Mouse (Mus musculus): ENCODE data around the gene Cd47. TPM values are rescaled to one million over a fixed set of nuclear protein-coding genes. Genes with fewer than 3 reads are reported as not detected.

The Cd47 gene
- polyA plus RNA-seq, 1 experiment from 2014 or later: 102 TPM

DNA sequence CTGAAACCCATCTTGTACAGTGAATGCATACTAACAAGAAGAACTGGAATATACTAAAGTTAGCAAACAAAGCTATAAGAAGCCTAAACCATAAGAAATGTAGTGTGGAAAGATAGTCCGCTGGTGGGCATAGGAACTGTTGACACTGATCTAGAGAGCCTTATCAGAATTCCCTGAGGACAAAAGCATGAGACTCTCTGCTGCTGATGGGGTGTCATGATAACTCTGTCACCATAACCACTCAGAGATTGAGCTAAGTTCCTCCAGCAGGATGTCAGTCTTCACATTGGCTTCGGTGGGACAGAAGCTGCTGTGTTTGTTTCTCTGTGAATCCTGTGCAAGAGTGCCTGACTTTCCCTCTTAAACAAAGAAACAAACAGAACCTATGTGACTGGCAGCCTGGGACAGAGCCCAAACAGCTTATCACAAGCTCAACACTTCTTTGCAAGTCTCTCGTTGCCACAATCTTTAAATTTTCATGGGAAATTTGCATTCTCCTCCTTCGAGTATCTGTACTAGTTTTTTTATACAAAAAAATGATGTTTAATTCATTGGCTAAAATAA lies 33.9 kb downstream of the Cd47 start:
- H3K9me3 ChIP-seq (ENCODE audit: control insufficient read depth, low read length): no peaks in the 10 kb centered on the region
- no peak overlapping the region for H3K4me2 ChIP-seq (ENCODE audit: low read depth, low read length)
- H3K4me3 ChIP-seq (ENCODE audit: low read depth, low read length): no peak overlapping the region
- H3K27ac ChIP-seq (replicated peaks; ENCODE audit: low read depth, low read length): no peak overlapping the region
- DNase-seq (ENCODE audit: low spot score) (no peak), ATAC-seq (ENCODE audit: low read depth) (no peak)
- no peak overlapping the region for H3K9ac ChIP-seq (ENCODE audit: low read depth, low read length)
- H3K27me3 ChIP-seq (replicated peaks; ENCODE audit: control insufficient read depth, insufficient read depth, low read length): no peaks in the 10 kb centered on the region
- H3K4me1 ChIP-seq (ENCODE audit: control insufficient read depth, insufficient read depth, low read length): 0 out of 2 replicates have a peak, but pooled peaks cover 2% of the 10 kb centered on the region
- 48% methylated on average over 4 of the region's 4 CpGs for whole genome bisulfite sequencing
- no peaks in the 10 kb centered on the region for H3K36me3 ChIP-seq (ENCODE audit: control insufficient read depth, insufficient read depth, low read length)

DNA sequence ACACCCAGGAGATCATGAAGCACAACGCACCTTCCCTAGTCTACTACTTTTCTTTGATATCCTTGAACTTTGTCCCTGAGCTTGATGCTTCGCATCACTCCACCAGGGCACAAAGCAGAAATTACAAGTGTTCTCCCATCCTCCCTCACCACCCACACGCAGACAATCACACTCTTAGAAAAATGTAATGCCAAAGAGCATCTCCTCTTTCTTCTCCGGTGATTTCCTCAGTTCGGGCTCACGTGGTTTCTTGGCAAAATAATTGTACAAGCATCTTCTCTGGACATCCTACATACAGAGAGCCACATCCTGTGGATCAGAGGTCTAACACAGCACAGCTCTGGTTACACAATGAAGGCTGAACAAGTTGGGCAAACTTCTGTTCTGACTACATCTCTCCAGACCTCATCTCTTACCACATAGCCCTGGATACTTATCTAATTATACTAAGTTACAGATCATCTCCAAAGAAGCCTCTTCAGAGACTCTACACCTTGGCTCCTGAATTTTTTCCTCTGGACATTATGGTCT lies 36.4 kb downstream of the Cd47 start:
- H3K4me3 ChIP-seq (ENCODE audit: low read depth, low read length): no peak overlapping the region
- H3K27ac ChIP-seq (replicated peaks; ENCODE audit: low read depth, low read length): no peak overlapping the region
- DNase-seq (ENCODE audit: low spot score) (no peak), ATAC-seq (ENCODE audit: low read depth) (no peak)
- WGBS: 84% methylated on average over 6 of the region's 6 CpGs
- no peaks in the 10 kb centered on the region for H3K9me3 ChIP-seq (ENCODE audit: control insufficient read depth, low read length)
- H3K4me2 ChIP-seq (ENCODE audit: low read depth, low read length): no peak overlapping the region
- H3K27me3 ChIP-seq (replicated peaks; ENCODE audit: control insufficient read depth, insufficient read depth, low read length): no peaks in the 10 kb centered on the region
- H3K36me3 ChIP-seq (ENCODE audit: control insufficient read depth, insufficient read depth, low read length): no peaks in the 10 kb centered on the region
- H3K9ac ChIP-seq (ENCODE audit: low read depth, low read length): no peak overlapping the region
- H3K4me1 ChIP-seq (ENCODE audit: control insufficient read depth, insufficient read depth, low read length): 0 out of 2 replicates have a peak, but pooled peaks cover 2% of the 10 kb centered on the region

DNA sequence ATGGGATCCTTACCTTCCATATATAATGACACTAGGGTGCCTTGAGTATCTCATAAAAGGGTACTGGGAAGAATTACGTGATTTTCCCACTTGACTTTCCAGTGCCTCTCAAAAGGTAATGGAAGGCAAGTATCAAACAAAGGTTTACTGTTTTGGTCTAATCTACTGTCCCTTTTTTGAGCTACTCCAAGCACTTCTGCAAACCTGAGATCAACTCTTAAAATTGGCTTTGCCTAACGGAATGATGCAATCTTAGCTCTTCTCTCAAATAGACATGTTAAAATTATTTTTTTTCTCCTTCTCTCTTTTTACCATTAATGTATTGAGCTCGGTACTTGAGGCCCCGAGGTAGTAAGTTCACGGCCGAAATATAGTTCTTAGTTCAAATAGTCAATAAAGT lies 38.6 kb downstream of the Cd47 start:
- no peaks in the 10 kb centered on the region for H3K27me3 ChIP-seq (replicated peaks; ENCODE audit: control insufficient read depth, insufficient read depth, low read length)
- 0 out of 2 replicates have a peak, but pooled peaks cover 2% of the 10 kb centered on the region for H3K4me1 ChIP-seq (ENCODE audit: control insufficient read depth, insufficient read depth, low read length)
- H3K9me3 ChIP-seq (ENCODE audit: control insufficient read depth, low read length): no peaks in the 10 kb centered on the region
- no peak overlapping the region for H3K9ac ChIP-seq (ENCODE audit: low read depth, low read length)
- 77% methylated on average over 6 of the region's 6 CpGs for WGBS
- no peak overlapping the region for H3K4me3 ChIP-seq (ENCODE audit: low read depth, low read length)
- no peak for ATAC-seq (ENCODE audit: low read depth)
- H3K4me2 ChIP-seq (ENCODE audit: low read depth, low read length): no peak overlapping the region
- H3K27ac ChIP-seq (replicated peaks; ENCODE audit: low read depth, low read length): no peak overlapping the region
- no peaks in the 10 kb centered on the region for H3K36me3 ChIP-seq (ENCODE audit: control insufficient read depth, insufficient read depth, low read length)
- DNase-seq (ENCODE audit: low spot score): no peak

DNA sequence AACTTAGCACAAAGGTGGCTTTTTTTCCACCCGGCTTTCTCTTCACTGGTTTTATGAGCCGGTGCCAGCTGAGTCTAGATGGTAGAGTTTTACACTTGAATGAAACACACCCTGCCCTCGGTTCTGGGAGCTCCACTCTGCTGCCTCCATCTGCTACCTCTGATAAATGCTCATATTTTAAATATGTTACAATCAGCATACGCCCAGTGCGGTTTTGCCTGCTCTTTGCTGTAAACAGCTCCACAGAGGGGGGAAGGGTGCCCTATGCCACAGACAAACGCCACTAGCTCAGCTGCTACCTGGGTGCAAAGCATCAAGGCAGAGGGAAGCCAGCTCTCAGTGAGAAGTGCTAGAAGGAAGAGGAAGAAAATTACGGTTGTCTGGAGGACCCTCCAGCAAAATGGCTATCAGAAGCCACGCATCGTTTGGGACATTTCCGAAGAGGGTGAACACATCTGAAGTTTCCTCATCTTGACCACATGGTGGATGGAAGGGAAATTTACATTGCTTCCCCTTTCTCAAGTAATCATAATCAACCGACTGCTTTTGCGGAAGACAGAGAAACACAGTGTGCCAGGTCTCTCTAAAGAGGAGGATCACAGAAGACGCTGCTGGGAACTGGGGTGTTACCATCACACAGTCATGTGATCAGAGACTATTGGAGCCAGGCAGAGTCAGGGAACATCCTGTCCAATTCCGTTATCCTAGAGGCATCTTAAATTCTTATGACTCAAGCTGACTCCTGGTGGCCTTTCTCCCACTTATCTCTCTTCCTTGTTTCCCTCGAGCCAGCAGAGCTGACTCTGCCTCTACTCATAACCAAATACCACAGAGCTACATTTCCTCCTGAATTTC lies 39.6 kb downstream of the Cd47 start:
- 51% methylated on average over 15 of the region's 15 CpGs for WGBS

DNA sequence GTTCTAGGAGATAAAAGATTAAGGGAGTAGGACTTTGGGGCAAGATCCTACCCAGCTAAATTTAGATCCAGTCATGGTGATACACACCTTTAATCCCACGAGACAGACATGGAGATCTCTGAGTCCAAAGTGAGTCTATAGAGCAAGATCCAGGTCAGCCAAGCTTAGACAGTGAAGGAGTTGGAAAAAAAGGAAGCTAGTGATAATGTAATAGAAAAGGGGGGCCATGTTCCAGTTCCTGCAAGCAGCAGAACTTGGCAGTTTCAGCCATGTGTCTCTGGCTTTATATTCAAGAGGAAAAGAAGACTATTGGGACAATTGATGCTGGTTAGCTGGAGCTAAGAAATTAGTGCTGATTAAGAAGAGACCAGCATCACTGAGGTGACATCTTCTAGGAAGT lies 43.4 kb downstream of the Cd47 start:
- Histone ChIP-seq H3K9ac (ENCODE audit: low read depth, low read length) (no peak overlapping the region), H3K4me3 (ENCODE audit: low read depth, low read length) (no peak overlapping the region), H3K4me1 (ENCODE audit: control insufficient read depth, insufficient read depth, low read length) (no peaks in the 10 kb centered on the region), H3K36me3 (ENCODE audit: control insufficient read depth, insufficient read depth, low read length) (no peaks in the 10 kb centered on the region), H3K27me3 (replicated peaks; ENCODE audit: control insufficient read depth, insufficient read depth, low read length) (no peaks in the 10 kb centered on the region), H3K27ac (replicated peaks; ENCODE audit: low read depth, low read length) (no peak overlapping the region), H3K9me3 (ENCODE audit: control insufficient read depth, low read length) (no peaks in the 10 kb centered on the region), H3K4me2 (ENCODE audit: low read depth, low read length) (no peak overlapping the region)
- ATAC-seq (ENCODE audit: low read depth): no peak
- 66% methylated on average over 1 of the region's 1 CpGs for WGBS
- no peak for DNase-seq (ENCODE audit: low spot score)

More for the DNA sequence above, 39.6 kb downstream of the Cd47 start:
- Histone ChIP-seq H3K4me1 (ENCODE audit: control insufficient read depth, insufficient read depth, low read length) (no peaks in the 10 kb centered on the region), H3K27me3 (replicated peaks; ENCODE audit: control insufficient read depth, insufficient read depth, low read length) (no peaks in the 10 kb centered on the region), H3K4me3 (ENCODE audit: low read depth, low read length) (no peak overlapping the region), H3K4me2 (ENCODE audit: low read depth, low read length) (no peak overlapping the region), H3K9me3 (ENCODE audit: control insufficient read depth, low read length) (no peaks in the 10 kb centered on the region), H3K27ac (replicated peaks; ENCODE audit: low read depth, low read length) (no peak overlapping the region), H3K36me3 (ENCODE audit: control insufficient read depth, insufficient read depth, low read length) (no peaks in the 10 kb centered on the region), H3K9ac (ENCODE audit: low read depth, low read length) (no peak overlapping the region)
- DNase-seq (ENCODE audit: low spot score) (no peak), ATAC-seq (ENCODE audit: low read depth) (peak; percentile 37; the same call in 1 of the 2 replicates)

DNA sequence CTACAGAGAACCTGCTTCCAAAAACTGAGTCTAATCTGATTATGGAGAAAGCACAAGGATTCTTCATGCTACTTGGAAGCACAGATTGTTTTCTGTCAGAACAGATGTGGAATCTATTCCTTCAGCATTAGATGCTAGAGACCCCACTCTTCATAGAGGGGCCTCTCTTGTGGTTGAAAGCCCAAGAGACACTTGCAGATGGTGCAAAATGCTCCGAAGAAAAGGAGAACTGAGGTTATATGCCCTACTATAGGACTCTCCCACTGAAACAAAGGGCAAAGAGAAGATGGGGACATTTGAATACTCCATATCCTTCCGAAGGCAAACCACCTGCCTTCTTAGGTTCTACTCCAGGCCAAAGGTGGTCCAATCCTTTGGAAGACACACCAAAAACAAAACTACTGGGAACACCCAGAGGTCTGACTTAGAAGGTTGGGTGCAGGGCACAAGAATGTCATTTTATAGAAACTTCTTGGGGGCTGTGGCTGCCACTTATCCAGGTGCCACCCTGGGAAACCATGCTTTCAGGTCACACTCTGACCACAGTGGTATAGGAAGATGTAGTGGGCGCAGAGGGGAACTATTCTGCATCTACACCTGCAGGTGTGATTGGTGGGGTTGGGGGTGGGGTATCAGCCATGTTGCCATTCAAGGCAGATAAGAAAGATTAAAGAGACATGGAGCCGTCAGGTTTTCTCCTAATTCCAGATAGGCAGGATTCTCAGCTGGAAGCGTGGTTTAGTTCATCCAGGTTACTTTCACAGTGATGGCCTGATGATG lies 47.1 kb downstream of the Cd47 start:
- WGBS: 74% methylated on average over 5 of the region's 5 CpGs
- Histone ChIP-seq H3K4me2 (ENCODE audit: low read depth, low read length) (no peak overlapping the region), H3K4me3 (ENCODE audit: low read depth, low read length) (no peak overlapping the region), H3K27ac (replicated peaks; ENCODE audit: low read depth, low read length) (no peak overlapping the region), H3K36me3 (ENCODE audit: control insufficient read depth, insufficient read depth, low read length) (no peaks in the 10 kb centered on the region), H3K27me3 (replicated peaks; ENCODE audit: control insufficient read depth, insufficient read depth, low read length) (no peaks in the 10 kb centered on the region), H3K9me3 (ENCODE audit: control insufficient read depth, low read length) (no peaks in the 10 kb centered on the region), H3K9ac (ENCODE audit: low read depth, low read length) (no peak overlapping the region), H3K4me1 (ENCODE audit: control insufficient read depth, insufficient read depth, low read length) (no peaks in the 10 kb centered on the region)
- DNase-seq (ENCODE audit: low spot score) (no peak), ATAC-seq (ENCODE audit: low read depth) (no peak)

DNA sequence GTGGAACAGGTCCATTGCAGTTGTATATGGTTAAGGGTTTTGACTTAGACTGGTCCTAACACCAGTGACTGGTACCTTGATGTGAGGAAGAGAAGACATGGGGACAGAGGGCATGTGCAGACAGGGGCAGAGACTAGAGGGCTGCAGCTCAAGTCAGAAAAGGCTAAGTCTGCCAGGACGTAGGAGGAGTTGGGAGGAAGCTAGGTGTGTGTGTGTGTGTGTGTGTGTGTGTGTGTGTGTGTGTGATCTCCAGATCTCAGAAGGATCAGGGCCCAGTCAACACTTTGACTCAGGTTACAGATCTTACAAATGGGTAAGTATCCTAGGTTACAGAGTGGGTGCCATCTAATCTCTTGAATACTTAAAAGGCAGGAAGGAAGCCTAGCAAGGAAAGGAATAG lies 48.3 kb downstream of the Cd47 start:
- 74% methylated on average over 1 of the region's 1 CpGs for WGBS
- Histone ChIP-seq H3K4me1 (ENCODE audit: control insufficient read depth, insufficient read depth, low read length) (no peaks in the 10 kb centered on the region), H3K27ac (replicated peaks; ENCODE audit: low read depth, low read length) (no peak overlapping the region), H3K36me3 (ENCODE audit: control insufficient read depth, insufficient read depth, low read length) (no peaks in the 10 kb centered on the region), H3K9me3 (ENCODE audit: control insufficient read depth, low read length) (no peaks in the 10 kb centered on the region), H3K27me3 (replicated peaks; ENCODE audit: control insufficient read depth, insufficient read depth, low read length) (no peaks in the 10 kb centered on the region), H3K9ac (ENCODE audit: low read depth, low read length) (no peak overlapping the region), H3K4me3 (ENCODE audit: low read depth, low read length) (no peak overlapping the region), H3K4me2 (ENCODE audit: low read depth, low read length) (no peak overlapping the region)
- DNase-seq (ENCODE audit: low spot score) (no peak), ATAC-seq (ENCODE audit: low read depth) (no peak)

DNA sequence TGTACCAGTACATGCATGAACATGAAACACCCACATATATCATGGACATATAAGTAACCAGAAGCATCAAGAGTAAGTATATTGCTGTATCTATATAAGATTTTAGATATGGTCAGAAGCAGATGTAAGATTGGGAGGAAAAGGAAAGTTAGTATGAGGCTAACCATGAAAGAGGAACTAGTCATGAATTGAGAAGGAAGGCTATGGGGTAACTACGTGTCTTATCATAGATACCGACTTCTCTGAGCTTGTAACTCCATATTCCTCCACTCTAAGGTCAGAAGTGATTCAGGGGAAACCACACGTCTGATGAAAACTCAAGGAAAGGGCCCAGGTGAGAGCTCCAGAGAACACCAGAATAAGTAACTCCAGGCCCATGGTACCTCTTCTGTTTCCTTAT lies 52.6 kb downstream of the Cd47 start:
- Histone ChIP-seq H3K4me3 (ENCODE audit: low read depth, low read length) (no peak overlapping the region), H3K36me3 (ENCODE audit: control insufficient read depth, insufficient read depth, low read length) (no peaks in the 10 kb centered on the region), H3K9ac (ENCODE audit: low read depth, low read length) (no peak overlapping the region), H3K9me3 (ENCODE audit: control insufficient read depth, low read length) (no peaks in the 10 kb centered on the region), H3K4me2 (ENCODE audit: low read depth, low read length) (no peak overlapping the region), H3K27me3 (replicated peaks; ENCODE audit: control insufficient read depth, insufficient read depth, low read length) (no peaks in the 10 kb centered on the region), H3K4me1 (ENCODE audit: control insufficient read depth, insufficient read depth, low read length) (peaks cover 4% of the 10 kb centered on the region; the same call in 1 of the 2 replicates), H3K27ac (replicated peaks; ENCODE audit: low read depth, low read length) (no peak overlapping the region)
- no peak for DNase-seq (ENCODE audit: low spot score)
- no peak for ATAC-seq (ENCODE audit: low read depth)
- WGBS: 82% methylated on average over 3 of the region's 3 CpGs
